12 mouse cellular contexts compared by ENCODE assay signal in the genomic region with DNA sequence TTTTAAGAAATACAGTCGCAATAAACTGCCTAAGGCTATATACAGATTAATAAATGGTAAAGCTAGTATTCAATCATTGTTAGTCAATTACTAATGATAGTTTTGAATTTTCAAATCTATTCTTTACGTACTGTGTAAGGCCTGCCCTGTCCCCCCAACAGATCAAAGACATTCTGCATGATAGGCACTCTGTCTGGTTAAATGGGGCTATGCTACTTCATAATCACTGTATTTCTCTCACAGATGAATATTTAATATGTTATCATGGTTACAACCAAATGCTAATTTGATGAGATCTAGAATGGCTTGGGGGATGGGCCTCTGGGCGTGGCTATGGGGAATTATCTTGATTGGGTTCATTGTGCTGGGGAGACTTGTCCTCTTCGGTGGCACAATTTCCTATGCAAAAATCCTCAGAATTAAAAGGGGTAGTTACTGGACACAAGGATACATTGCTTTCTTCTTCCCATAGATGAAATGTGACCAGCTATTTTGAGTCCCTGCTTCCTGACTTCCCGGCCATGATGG.
"Had no signal": no experiment of that assay in that cellular context is flagged by ENCODE, and none has a peak within 500 bp of the region (broad histone marks: within the 10 kb centered on the region; RNA-seq: fewer than 3 reads in every experiment).

No protein-coding gene starts in this region.

- ATAC-seq: lung, postnatal 0 days had no signal

- H3K4me3 ChIP-seq: left cerebral cortex, adult 2 months; limb, embryonic 10.5 days; liver, embryonic 15.5 days had no signal

- H3K27ac ChIP-seq: left cerebral cortex, adult 2 months; limb, embryonic 10.5 days; liver, embryonic 15.5 days had no signal

- H3K27me3 ChIP-seq: liver, embryonic 15.5 days had no signal

- H3K4me2 ChIP-seq: liver, embryonic 11.5 days; liver, embryonic 15.5 days had no signal

- H3K9ac ChIP-seq: liver, embryonic 15.5 days had no signal

- DNase-seq: kidney, adult 8-10 months; kidney, postnatal 25 days; lung, adult 2 months; lung, postnatal 36 days; right cerebral cortex, adult 18-20 months; right cerebral cortex, postnatal 25 days; thymus, postnatal 4 days had no signal

- H3K4me1 ChIP-seq: limb, embryonic 10.5 days had no signal

- H3K9me3 ChIP-seq: limb, embryonic 10.5 days; liver, embryonic 15.5 days had no signal
